Mouse (Mus musculus): ENCODE data around the gene Acox3.

GRCm38 (mm10) chr5:35596169-35597160 is 13.6 kb downstream of the Acox3 start:
- TF ChIP-seq CTCF (IDR thresholded peaks at IDR 0.05; ENCODE audit: low read depth, low read length) (no peak), POLR2A (IDR thresholded peaks at IDR 0.05; ENCODE audit: borderline replicate concordance, low read depth, low read length) (no peak)

Data from bone marrow macrophage, adult 2 months (primary cell).